Mouse (Mus musculus): Measurements from ENCODE around the gene Crybg1. TPM values are rescaled to one million over a fixed set of nuclear protein-coding genes. Genes with fewer than 3 reads are reported as not detected.

The Crybg1 gene
- polyA plus RNA-seq, 1 experiment from 2014 or later: 0.23 TPM

DNA sequence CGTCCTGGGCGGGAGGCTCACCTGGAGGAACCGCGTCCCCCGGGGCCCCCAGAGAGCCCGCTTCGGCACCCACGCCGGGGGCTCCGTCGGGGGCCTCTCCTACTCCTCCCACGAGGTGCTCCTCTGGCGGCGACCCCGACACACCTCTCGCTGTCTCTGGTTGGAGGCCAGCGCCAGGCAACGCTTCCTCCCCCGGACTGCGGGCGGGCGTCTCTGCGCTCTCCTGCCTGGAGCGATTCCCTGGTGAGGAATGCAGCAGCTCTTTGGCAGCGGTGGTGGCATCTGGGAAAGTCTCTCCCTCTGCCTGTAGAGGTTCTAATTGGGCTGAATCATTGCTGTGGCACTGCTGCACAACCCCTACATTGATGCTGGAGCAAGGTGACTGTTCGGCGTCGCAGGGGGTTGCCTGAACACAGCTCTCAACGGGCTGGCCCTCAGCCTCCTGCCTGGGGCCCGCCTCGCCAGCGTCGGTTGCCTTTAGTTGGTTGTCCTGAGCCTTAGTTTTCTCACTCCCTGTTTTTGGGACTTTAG is 144.4 kb downstream of the Crybg1 start:
- Histone ChIP-seq H3K36me3 (ENCODE audit: control insufficient read depth, insufficient read depth) (no peaks in the 10 kb centered on the region), H3K4me1 (replicated peaks; ENCODE audit: control insufficient read depth, insufficient read depth, low read length) (peaks cover 23% of the 10 kb centered on the region), H3K27me3 (replicated peaks; ENCODE audit: control insufficient read depth, insufficient read depth, low read length) (peaks cover 59% of the 10 kb centered on the region), H3K9ac (replicated peaks; ENCODE audit: low read depth, low read length) (no peak overlapping the region), H3K4me3 (replicated peaks; ENCODE audit: low read length) (peak overlapping the region; percentile 51), H3K27ac (ENCODE audit: low read length) (no peak overlapping the region), H3K4me2 (ENCODE audit: low read length) (peak overlapping the region; percentile 66), H3K9me3 (ENCODE audit: control insufficient read depth, low read length) (no peaks in the 10 kb centered on the region)
- no peak for ATAC-seq
- 2% methylated on average over 32 of the region's 33 CpGs for WGBS

DNA sequence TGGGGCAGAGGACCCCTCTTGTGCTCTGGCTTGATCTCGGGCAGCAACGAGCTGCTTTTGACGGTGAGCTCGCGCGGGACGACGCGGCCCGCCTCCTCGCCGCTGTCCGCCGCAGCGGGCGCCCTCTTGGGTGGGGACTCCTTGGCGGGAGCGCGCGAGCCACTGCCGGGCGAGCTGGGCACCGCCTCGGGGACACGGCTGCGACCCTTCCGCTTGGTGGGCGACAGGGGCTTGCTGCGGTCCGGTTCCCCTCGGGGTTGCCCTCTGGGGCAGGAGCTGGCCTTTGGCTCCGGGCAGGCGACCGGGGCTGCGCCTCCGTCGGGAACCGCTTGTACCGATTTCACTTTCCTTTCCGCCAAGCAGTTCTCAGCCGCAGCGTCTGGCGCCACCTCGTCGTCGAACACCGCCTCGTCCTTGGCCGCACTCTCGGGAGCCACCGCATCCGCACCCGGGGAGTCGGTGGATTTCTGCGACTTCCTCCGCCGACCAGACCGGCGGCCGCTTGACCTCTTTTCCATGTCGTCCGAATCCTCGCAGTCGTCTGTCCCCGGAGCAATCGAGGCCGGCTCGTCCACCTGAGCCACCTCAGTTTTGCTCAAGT is 145.0 kb downstream of the Crybg1 start:
- H3K9ac ChIP-seq (replicated peaks; ENCODE audit: low read depth, low read length): peak overlapping the region; percentile 43; the same call in 1 of the 2 replicates
- ATAC-seq: peak; percentile 62
- H3K4me3 ChIP-seq (replicated peaks; ENCODE audit: low read length): peak overlapping the region; percentile 51
- no peak overlapping the region for H3K27ac ChIP-seq (ENCODE audit: low read length)
- peaks cover 59% of the 10 kb centered on the region for H3K27me3 ChIP-seq (replicated peaks; ENCODE audit: control insufficient read depth, insufficient read depth, low read length)
- H3K4me1 ChIP-seq (replicated peaks; ENCODE audit: control insufficient read depth, insufficient read depth, low read length): peaks cover 23% of the 10 kb centered on the region
- H3K36me3 ChIP-seq (ENCODE audit: control insufficient read depth, insufficient read depth): no peaks in the 10 kb centered on the region
- peak overlapping the region; percentile 66 for H3K4me2 ChIP-seq (ENCODE audit: low read length)
- no peaks in the 10 kb centered on the region for H3K9me3 ChIP-seq (ENCODE audit: control insufficient read depth, low read length)
- WGBS: under 1% methylated on average over 68 of the region's 68 CpGs

DNA sequence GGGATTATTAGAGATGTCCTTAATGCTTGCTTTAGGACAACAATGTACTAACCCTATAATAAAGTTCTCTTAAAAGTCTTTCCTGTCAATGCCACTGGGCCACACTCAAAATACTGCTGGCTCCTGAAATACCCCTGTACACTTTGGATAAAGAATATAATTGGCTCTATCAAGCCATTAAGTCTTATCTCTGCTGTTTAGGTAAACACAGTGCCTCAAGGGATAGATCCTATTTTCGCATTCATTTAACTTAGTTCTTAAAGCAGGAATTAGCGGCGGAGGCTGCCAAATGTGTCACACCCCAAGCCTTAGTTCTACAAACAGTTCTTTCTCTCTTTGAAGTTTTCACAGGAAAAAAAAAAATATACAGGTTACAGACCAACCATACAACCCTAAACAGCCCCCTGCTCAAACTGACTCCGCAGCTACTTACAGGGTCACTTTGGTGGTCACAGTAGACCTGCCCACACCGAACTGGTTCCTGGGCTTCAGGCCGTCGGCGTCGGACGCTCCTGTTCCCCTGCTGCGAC is 145.6 kb downstream of the Crybg1 start:
- no peaks in the 10 kb centered on the region for H3K36me3 ChIP-seq (ENCODE audit: control insufficient read depth, insufficient read depth)
- H3K4me2 ChIP-seq (ENCODE audit: low read length): peak overlapping the region; percentile 66
- no peaks in the 10 kb centered on the region for H3K9me3 ChIP-seq (ENCODE audit: control insufficient read depth, low read length)
- whole genome bisulfite sequencing: 4% methylated on average over 11 of the region's 11 CpGs
- ATAC-seq: no peak
- H3K27me3 ChIP-seq (replicated peaks; ENCODE audit: control insufficient read depth, insufficient read depth, low read length): peaks cover 59% of the 10 kb centered on the region
- H3K4me1 ChIP-seq (replicated peaks; ENCODE audit: control insufficient read depth, insufficient read depth, low read length): peaks cover 23% of the 10 kb centered on the region
- no peak overlapping the region; the same call in 1 of the 2 replicates for H3K9ac ChIP-seq (replicated peaks; ENCODE audit: low read depth, low read length)
- peak overlapping the region; percentile 51 for H3K4me3 ChIP-seq (replicated peaks; ENCODE audit: low read length)
- H3K27ac ChIP-seq (ENCODE audit: low read length): no peak overlapping the region

DNA sequence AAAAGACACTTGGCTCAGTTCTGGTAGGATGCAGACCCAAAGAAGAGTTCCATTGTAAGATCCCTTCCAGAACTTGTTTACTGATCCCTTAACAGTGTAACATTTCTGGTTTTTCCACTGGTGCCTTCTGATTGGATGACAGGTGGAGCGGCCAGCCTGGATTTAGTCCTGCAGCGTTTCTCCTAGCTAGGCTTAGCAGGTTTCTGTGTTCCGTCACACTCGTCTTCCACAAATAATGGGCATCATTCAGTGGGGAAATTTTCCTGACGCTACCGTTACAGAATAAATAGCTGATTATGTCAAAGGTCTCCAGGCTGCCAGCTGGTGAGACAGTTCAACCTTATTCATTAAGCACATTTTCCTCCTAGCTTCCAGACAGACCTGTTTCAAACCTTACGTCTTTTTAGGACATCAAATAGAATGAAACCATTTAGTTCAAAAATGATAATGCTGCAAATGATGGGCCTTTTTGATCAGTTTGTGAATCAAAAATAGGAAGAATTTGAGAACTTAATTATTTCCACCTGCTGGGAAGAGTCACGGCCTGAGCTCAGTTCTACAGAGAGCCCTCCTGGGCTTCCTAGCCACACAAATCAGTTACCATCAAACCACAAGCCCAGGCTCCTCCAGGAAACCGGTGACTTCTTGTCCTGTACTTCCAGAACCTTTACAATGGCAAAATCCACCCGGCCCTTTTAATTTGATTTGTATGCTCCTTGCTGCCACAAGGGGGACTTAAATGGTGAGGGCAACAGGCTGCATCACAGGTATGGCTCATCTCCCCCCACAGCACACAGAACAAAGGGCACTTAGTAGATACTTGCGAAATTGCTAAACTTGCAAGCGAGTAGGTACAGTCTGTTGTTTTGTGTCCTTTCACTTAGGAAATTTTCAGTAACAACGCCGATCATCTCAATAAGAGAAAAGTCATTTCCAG is 146.4 kb downstream of the Crybg1 start:
- Histone ChIP-seq H3K27ac (ENCODE audit: low read length) (no peak overlapping the region), H3K9me3 (ENCODE audit: control insufficient read depth, low read length) (no peaks in the 10 kb centered on the region), H3K4me3 (replicated peaks; ENCODE audit: low read length) (no peak overlapping the region), H3K27me3 (replicated peaks; ENCODE audit: control insufficient read depth, insufficient read depth, low read length) (peaks cover 55% of the 10 kb centered on the region), H3K4me1 (replicated peaks; ENCODE audit: control insufficient read depth, insufficient read depth, low read length) (peaks cover 23% of the 10 kb centered on the region), H3K36me3 (ENCODE audit: control insufficient read depth, insufficient read depth) (no peaks in the 10 kb centered on the region), H3K4me2 (ENCODE audit: low read length) (no peak overlapping the region), H3K9ac (replicated peaks; ENCODE audit: low read depth, low read length) (no peak overlapping the region)
- no peak for ATAC-seq
- WGBS: 15% methylated on average over 14 of the region's 14 CpGs

DNA sequence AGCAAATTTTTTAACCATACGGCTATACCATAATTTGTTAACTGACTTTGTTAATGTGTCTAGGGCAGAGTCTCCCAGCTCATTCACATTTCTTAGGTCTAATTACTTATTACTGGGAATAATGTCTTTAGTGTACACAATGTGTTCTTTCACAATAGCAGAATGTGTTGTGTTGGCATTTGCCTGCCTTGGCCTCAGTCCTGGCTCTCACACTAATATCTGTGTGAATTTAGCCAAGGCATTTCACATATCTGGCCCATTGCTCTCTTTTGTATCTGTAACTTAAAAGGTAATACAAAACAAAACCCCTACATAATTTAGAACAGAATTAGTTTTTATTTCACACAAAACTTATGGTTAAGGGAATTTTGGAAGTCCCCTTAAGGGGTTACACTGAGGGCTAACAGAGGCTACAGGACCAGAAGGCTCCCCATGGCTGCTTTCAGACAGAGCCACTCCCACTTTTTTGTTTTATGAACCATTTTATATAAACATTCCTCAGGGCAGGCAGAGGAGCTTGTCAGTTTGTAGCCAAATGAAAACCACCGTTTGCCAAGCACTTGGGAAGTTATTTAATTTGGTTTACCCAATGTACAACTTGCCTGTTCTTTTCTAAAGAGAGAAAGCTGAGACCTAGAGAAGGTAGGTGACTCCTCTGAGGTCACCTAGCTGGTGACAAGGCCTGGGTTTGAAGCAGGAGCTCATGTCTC is 148.3 kb downstream of the Crybg1 start:
- Histone ChIP-seq H3K27me3 (replicated peaks; ENCODE audit: control insufficient read depth, insufficient read depth, low read length) (peaks cover 39% of the 10 kb centered on the region), H3K27ac (ENCODE audit: low read length) (no peak overlapping the region), H3K9ac (replicated peaks; ENCODE audit: low read depth, low read length) (no peak overlapping the region), H3K4me2 (ENCODE audit: low read length) (no peak overlapping the region), H3K4me3 (replicated peaks; ENCODE audit: low read length) (no peak overlapping the region), H3K4me1 (replicated peaks; ENCODE audit: control insufficient read depth, insufficient read depth, low read length) (peaks cover 16% of the 10 kb centered on the region), H3K9me3 (ENCODE audit: control insufficient read depth, low read length) (no peaks in the 10 kb centered on the region), H3K36me3 (ENCODE audit: control insufficient read depth, insufficient read depth) (no peaks in the 10 kb centered on the region)
- ATAC-seq: no peak
- WGBS: 35% methylated on average over 2 of the region's 2 CpGs

DNA sequence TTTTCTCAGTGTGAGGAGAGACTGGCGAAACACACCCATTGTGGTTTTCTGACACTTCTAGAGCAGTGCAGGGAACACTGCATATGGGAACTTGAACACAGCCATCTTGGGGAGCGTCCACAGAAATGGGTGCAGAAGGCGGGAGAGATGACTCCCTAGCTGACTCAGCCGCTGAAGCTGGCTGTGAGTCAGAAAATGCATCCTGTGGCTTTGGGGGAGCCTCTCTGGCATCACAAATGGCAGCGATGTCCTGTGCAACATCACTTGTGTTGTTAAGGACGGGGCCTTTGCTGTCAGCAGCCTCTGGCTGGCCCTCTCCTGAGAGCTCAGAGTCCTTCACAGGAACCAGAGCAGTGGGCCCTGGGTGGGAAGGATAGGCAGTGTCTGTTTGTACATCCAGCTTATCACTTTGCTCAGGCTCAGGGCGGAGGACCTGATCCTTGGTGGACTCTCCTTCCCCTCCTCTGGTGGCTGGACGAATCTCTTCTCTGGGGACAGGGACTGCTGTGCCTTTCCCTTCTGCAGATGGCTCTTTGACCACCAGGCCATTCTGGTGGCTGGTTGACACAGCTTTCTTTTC is 150.1 kb downstream of the Crybg1 start:
- Histone ChIP-seq H3K27me3 (replicated peaks; ENCODE audit: control insufficient read depth, insufficient read depth, low read length) (peaks cover 24% of the 10 kb centered on the region), H3K4me1 (replicated peaks; ENCODE audit: control insufficient read depth, insufficient read depth, low read length) (peaks cover 7% of the 10 kb centered on the region), H3K9me3 (ENCODE audit: control insufficient read depth, low read length) (no peaks in the 10 kb centered on the region), H3K4me2 (ENCODE audit: low read length) (no peak overlapping the region), H3K36me3 (ENCODE audit: control insufficient read depth, insufficient read depth) (no peaks in the 10 kb centered on the region), H3K9ac (replicated peaks; ENCODE audit: low read depth, low read length) (no peak overlapping the region), H3K27ac (ENCODE audit: low read length) (no peak overlapping the region), H3K4me3 (replicated peaks; ENCODE audit: low read length) (no peak overlapping the region)
- ATAC-seq: no peak
- WGBS: 81% methylated on average over 8 of the region's 8 CpGs

DNA sequence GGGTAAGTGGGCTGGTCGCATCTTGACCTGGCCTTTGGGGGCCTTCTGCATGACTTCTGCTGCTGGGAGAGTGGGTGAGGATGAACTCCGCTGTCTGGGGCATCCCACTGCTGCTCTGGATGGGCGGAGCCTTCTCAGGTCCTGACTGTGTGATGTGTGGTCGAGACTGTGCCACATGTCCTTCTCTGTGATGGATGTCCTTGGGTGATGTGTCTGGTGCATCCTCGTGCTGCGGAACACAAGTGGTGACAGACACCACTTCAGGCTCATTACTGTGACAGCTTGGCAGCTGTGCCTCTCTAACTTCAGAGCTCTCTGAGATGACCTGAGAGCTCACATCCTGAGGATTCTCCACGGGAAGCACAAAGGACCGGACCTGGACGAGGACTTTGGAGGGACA is 150.6 kb downstream of the Crybg1 start:
- H3K4me2 ChIP-seq (ENCODE audit: low read length): no peak overlapping the region
- H3K36me3 ChIP-seq (ENCODE audit: control insufficient read depth, insufficient read depth): no peaks in the 10 kb centered on the region
- no peak overlapping the region for H3K4me3 ChIP-seq (replicated peaks; ENCODE audit: low read length)
- H3K4me1 ChIP-seq (replicated peaks; ENCODE audit: control insufficient read depth, insufficient read depth, low read length): peaks cover 4% of the 10 kb centered on the region; the same call in 1 of the 2 replicates
- no peak overlapping the region for H3K9ac ChIP-seq (replicated peaks; ENCODE audit: low read depth, low read length)
- H3K27me3 ChIP-seq (replicated peaks; ENCODE audit: control insufficient read depth, insufficient read depth, low read length): peaks cover 18% of the 10 kb centered on the region
- no peaks in the 10 kb centered on the region for H3K9me3 ChIP-seq (ENCODE audit: control insufficient read depth, low read length)
- no peak overlapping the region for H3K27ac ChIP-seq (ENCODE audit: low read length)
- WGBS: 75% methylated on average over 9 of the region's 9 CpGs
- ATAC-seq: no peak

DNA sequence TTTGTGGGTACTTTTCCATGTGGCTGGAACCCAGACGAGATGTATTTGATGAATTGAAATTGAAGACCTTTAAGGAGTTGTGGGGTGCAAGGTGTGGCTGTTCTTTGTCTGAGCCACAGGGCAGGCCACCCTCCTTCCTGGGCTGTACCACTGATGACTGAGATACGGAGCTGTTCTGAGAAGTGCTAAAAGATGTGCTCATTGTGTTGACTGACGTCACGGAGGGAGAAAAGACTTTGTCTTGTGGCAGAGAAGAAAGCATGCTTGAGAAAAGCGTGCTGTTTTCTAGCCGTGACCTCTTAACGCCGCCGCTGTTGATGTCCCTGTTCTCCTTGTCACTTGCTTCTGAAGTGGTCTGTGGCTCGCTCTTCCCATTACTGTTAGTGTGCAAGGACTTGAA is 151.4 kb downstream of the Crybg1 start:
- Histone ChIP-seq H3K36me3 (ENCODE audit: control insufficient read depth, insufficient read depth) (no peaks in the 10 kb centered on the region), H3K4me3 (replicated peaks; ENCODE audit: low read length) (no peak overlapping the region), H3K4me2 (ENCODE audit: low read length) (no peak overlapping the region), H3K4me1 (replicated peaks; ENCODE audit: control insufficient read depth, insufficient read depth, low read length) (0 out of 2 replicates have a peak, but pooled peaks cover 3% of the 10 kb centered on the region), H3K27me3 (replicated peaks; ENCODE audit: control insufficient read depth, insufficient read depth, low read length) (peaks cover 12% of the 10 kb centered on the region), H3K9ac (replicated peaks; ENCODE audit: low read depth, low read length) (no peak overlapping the region), H3K9me3 (ENCODE audit: control insufficient read depth, low read length) (no peaks in the 10 kb centered on the region), H3K27ac (ENCODE audit: low read length) (no peak overlapping the region)
- ATAC-seq: no peak
- WGBS: 77% methylated on average over 10 of the region's 10 CpGs
